Mouse (Mus musculus) T-cell, adult 2 months (primary cell): ENCODE data around the gene Nedd8.

Experiments
- DNase-seq: peaks from one replicate; pipeline ENCODE4 v3.0.0; 2022; ENCODE audit warnings: low spot score

Nedd8 gene

GRCm38 (mm10) chr14:55671833-55672740, at the start of gene Nedd8, which contains the start of gene Gmpr2:
Gene Nedd8, minus strand, starts transcription at chr14:55672124.
Gene Gmpr2, plus strand, starts transcription at chr14:55671941.
- DNase-seq, result peak; percentile 92

GRCm38 (mm10) chr14:55721076-55721475, 49.2 kb upstream of the Nedd8 start:
- DNase-seq, result no peak

- DNase-seq, result no peak
These were observed 48.7 kb upstream of the Nedd8 start for GRCm38 (mm10) chr14:55720666-55721065.

GRCm38 (mm10) chr14:55719737-55720136, 47.8 kb upstream of the Nedd8 start:
- no peak for DNase-seq

GRCm38 (mm10) chr14:55716884-55717283, 45.0 kb upstream of the Nedd8 start:
- no peak for DNase-seq

GRCm38 (mm10) chr14:55716271-55716670, 44.3 kb upstream of the Nedd8 start:
- no peak for DNase-seq

- no peak for DNase-seq
These were observed 43.0 kb upstream of the Nedd8 start for GRCm38 (mm10) chr14:55714893-55715292.

GRCm38 (mm10) chr14:55713729-55714122, 41.8 kb upstream of the Nedd8 start, which contains the start of gene Tgm1:
Gene Tgm1, minus strand, starts transcription at chr14:55713926.
- DNase-seq, result no peak

- DNase-seq, result no peak
These were observed 41.2 kb upstream of the Nedd8 start for GRCm38 (mm10) chr14:55713007-55713728.

GRCm38 (mm10) chr14:55711786-55712185, 39.9 kb upstream of the Nedd8 start:
- DNase-seq, result no peak

GRCm38 (mm10) chr14:55709509-55709908, 37.6 kb upstream of the Nedd8 start:
- DNase-seq, result no peak

- no peak for DNase-seq
These were observed 35.5 kb upstream of the Nedd8 start for GRCm38 (mm10) chr14:55707397-55707796.

GRCm38 (mm10) chr14:55706051-55706600, 34.2 kb upstream of the Nedd8 start:
- no peak for DNase-seq

- DNase-seq, result no peak
These were observed 30.8 kb upstream of the Nedd8 start for GRCm38 (mm10) chr14:55702761-55703160.

- no peak for DNase-seq
These were observed 29.2 kb upstream of the Nedd8 start for GRCm38 (mm10) chr14:55701131-55701530.

GRCm38 (mm10) chr14:55697226-55697625, 25.3 kb upstream of the Nedd8 start:
- no peak for DNase-seq

GRCm38 (mm10) chr14:55689433-55689832, 17.5 kb upstream of the Nedd8 start:
- no peak for DNase-seq

GRCm38 (mm10) chr14:55682118-55682493, 10.2 kb upstream of the Nedd8 start:
- no peak for DNase-seq

GRCm38 (mm10) chr14:55681160-55682117, 9.5 kb upstream of the Nedd8 start, which contains the start of gene Tinf2:
Gene Tinf2, minus strand, starts transcription at chr14:55681820.
- peak; percentile 96 for DNase-seq

- DNase-seq, result no peak
These were observed 5.7 kb upstream of the Nedd8 start for GRCm38 (mm10) chr14:55677615-55678014.

- no peak for DNase-seq
These were observed 777 bp upstream of the Nedd8 start for GRCm38 (mm10) chr14:55672741-55673060.

GRCm38 (mm10) chr14:55671486-55671832, 465 bp downstream of the Nedd8 start:
- peak; percentile 6 for DNase-seq
